Mouse (Mus musculus) stomach, embryonic 16.5 days (tissue): ENCODE measurements at regions not wholly inside any gene's neighbourhood (a gene's known extent, or its start where the extent isn't known, plus 50 kb on each side); places are given as distances from the start of the nearest gene placed in this dataset.

ENCODE experiments used
- ATAC-seq: fragments of 200-750 bp; cut with Nextera tagmentation; 2 replicates; pipeline ENCODE4 v1.8.0; 2017; ENCODE audit warnings: moderate number of reproducible peaks, moderate TSS enrichment; ENCODE audit not compliant: insufficient read depth, low FRiP score
- H3K27ac ChIP-seq: fragments of 300-500 bp; sonication (generic); 2 replicates; pipeline ENCODE4 v1.5.1; 2014; ENCODE audit warnings: low read length
- H3K27me3 ChIP-seq: fragments of 300-500 bp; sonication (generic); 2 replicates; pipeline ENCODE4 v1.6.1; 2014; ENCODE audit warnings: low read length, control low read depth, mixed read lengths; ENCODE audit not compliant: control insufficient read depth, insufficient read depth
- H3K36me3 ChIP-seq: fragments of 300-500 bp; sonication (generic); 2 replicates; pipeline ENCODE4 v1.6.1; 2014; ENCODE audit warnings: low read length; ENCODE audit not compliant: control insufficient read depth, insufficient read depth
- H3K4me1 ChIP-seq: fragments of 300-500 bp; sonication (generic); 2 replicates; pipeline ENCODE4 v1.6.1; 2014; ENCODE audit warnings: low read length, control low read depth, mixed read lengths; ENCODE audit not compliant: control insufficient read depth, insufficient read depth
- H3K4me2 ChIP-seq: fragments of 300-500 bp; sonication (generic); 2 replicates; pipeline ENCODE4 v1.6.1; 2014; ENCODE audit warnings: low read depth, low read length, mixed read lengths
- H3K4me3 ChIP-seq: fragments of 300-500 bp; sonication (generic); replicated peaks from 2 replicates; pipeline ENCODE4 v1.5.1; 2014; ENCODE audit warnings: mild to moderate bottlenecking, low read length
- H3K9ac ChIP-seq: fragments of 300-500 bp; sonication (generic); 2 replicates; pipeline ENCODE4 v1.6.1; 2014; ENCODE audit warnings: low read length
- H3K9me3 ChIP-seq: fragments of 300-500 bp; sonication (generic); replicated peaks from 2 replicates; pipeline ENCODE4 v1.6.1; 2016; ENCODE audit warnings: low read length, control low read depth; ENCODE audit not compliant: control insufficient read depth
- WGBS: fragments of 180-500 bp; shearing (Covaris S2); extraction: QIAGEN DNeasy Blood & Tissue Kit; methylation state at CpG from one replicate; pipeline ENCODE4 v1.1.7; 2014; 5-methylcytosine and 5-hydroxymethylcytosine counted together

DNA sequence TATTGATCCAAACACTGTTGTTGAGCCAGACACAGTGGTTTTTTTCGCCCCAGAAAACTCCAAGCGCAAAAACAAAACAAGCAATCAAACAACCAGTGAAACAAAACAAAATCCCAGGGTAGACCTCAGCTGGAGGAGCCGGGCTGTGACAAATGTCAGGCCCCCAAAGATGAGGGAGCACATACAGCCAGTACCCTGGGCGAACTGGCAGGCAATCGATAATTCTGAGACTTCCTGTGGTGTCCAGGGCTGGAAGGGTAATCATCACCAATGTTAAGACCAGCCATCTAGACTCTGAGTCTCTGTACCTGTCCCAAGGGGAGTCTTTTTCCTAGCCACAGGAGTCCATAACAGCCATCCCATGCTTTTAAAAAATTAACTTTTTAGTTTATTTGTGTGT, 80.6 kb downstream of the Mtx3 start:
- Histone ChIP-seq H3K9ac (no peak overlapping the region), H3K4me3 (no peak overlapping the region), H3K9me3 (no peaks in the 10 kb centered on the region), H3K36me3 (no peaks in the 10 kb centered on the region), H3K27ac (no peak overlapping the region), H3K27me3 (no peaks in the 10 kb centered on the region), H3K4me2 (no peak overlapping the region), H3K4me1 (no peaks in the 10 kb centered on the region)
- ATAC-seq, result no peak
- WGBS, result 80% methylated on average over 5 of the region's 5 CpGs

DNA sequence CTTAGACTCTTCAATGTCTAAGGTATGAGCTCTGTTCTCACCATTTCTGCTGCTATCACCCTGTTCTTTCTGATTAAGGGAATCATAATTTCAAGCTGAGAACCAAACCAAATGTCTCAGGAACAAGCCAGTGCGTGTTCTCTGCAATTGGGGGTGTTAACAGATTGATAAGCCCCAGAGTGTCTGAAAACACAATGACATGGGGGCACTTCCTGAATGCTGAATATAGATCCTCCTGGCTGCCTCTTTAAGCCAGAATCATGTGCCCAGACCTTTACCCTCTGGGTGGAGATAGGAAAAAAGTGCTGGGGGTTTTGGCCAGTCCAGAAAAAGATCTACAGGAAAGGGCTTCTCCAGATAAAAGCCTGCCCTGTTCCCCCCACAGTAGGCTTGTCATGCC, 84.0 kb downstream of the Mtx3 start:
- no peak for ATAC-seq
- no peaks in the 10 kb centered on the region for H3K4me1 ChIP-seq
- no peak overlapping the region for H3K4me3 ChIP-seq
- no peak overlapping the region for H3K9ac ChIP-seq
- no peaks in the 10 kb centered on the region for H3K9me3 ChIP-seq
- no peak overlapping the region for H3K4me2 ChIP-seq
- H3K27ac ChIP-seq, result no peak overlapping the region
- H3K36me3 ChIP-seq, result no peaks in the 10 kb centered on the region
- WGBS, result 56% methylated on average over 1 of the region's 1 CpGs
- no peaks in the 10 kb centered on the region for H3K27me3 ChIP-seq

DNA sequence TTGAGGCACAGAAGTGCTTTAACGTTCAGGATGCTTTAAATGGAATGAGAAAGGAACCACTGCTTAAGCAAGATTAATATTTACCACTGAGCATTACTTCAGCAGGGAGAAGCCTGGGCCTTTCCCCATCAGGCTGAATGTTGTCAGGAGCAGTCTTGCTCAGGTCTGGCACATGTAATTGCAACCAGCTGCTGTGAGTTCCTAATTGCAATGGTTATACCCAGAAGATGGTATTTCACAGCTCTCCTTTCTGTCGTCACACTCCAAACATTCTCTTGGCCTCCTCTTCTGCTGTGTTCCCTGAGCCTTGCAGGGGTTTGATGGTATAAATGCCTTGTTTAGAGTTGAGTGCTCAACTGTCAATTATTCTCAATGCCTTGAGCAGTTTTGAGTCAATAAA, 87.1 kb downstream of the Mtx3 start:
- no peaks in the 10 kb centered on the region for H3K36me3 ChIP-seq
- H3K27me3 ChIP-seq, result no peaks in the 10 kb centered on the region
- no peak overlapping the region for H3K4me3 ChIP-seq
- no peaks in the 10 kb centered on the region for H3K4me1 ChIP-seq
- H3K9me3 ChIP-seq, result no peaks in the 10 kb centered on the region
- 54% methylated on average over 2 of the region's 2 CpGs for WGBS
- no peak overlapping the region for H3K4me2 ChIP-seq
- H3K9ac ChIP-seq, result no peak overlapping the region
- no peak for ATAC-seq
- no peak overlapping the region for H3K27ac ChIP-seq

DNA sequence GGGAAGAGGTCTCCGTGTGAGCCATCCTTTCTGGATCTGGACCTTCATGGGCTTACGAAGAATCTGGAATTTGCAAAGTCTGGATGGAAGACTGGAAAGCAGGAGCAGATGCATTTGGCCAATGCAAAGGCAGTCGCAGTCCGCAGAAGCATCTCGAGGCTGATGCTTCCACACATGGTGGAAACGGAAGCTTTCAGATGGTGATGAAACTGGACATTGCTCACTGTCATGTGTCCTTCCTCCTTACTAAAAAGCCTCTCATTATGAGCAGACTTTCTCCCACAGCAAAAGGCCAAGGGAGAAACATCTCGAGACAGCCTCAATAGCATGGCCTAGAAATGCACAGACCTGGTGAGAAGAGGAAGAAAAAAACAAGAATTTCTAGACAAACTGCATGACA, 94.5 kb downstream of the Mtx3 start:
- H3K4me2 ChIP-seq, result no peak overlapping the region
- no peak overlapping the region for H3K27ac ChIP-seq
- no peaks in the 10 kb centered on the region for H3K9me3 ChIP-seq
- H3K4me3 ChIP-seq, result no peak overlapping the region
- H3K36me3 ChIP-seq, result no peaks in the 10 kb centered on the region
- no peaks in the 10 kb centered on the region for H3K4me1 ChIP-seq
- no peaks in the 10 kb centered on the region for H3K27me3 ChIP-seq
- H3K9ac ChIP-seq, result no peak overlapping the region
- 87% methylated on average over 7 of the region's 7 CpGs for WGBS
- no peak for ATAC-seq

GRCm38 (mm10) chr13:92940610-92941009, 96.0 kb downstream of the Mtx3 start:
- 74% methylated on average over 6 of the region's 6 CpGs for WGBS
- no peaks in the 10 kb centered on the region for H3K27me3 ChIP-seq
- H3K36me3 ChIP-seq, result no peaks in the 10 kb centered on the region
- H3K9me3 ChIP-seq, result no peaks in the 10 kb centered on the region
- H3K9ac ChIP-seq, result no peak overlapping the region
- no peak overlapping the region for H3K4me2 ChIP-seq
- no peaks in the 10 kb centered on the region for H3K4me1 ChIP-seq
- H3K4me3 ChIP-seq, result no peak overlapping the region
- ATAC-seq, result no peak
- no peak overlapping the region for H3K27ac ChIP-seq

DNA sequence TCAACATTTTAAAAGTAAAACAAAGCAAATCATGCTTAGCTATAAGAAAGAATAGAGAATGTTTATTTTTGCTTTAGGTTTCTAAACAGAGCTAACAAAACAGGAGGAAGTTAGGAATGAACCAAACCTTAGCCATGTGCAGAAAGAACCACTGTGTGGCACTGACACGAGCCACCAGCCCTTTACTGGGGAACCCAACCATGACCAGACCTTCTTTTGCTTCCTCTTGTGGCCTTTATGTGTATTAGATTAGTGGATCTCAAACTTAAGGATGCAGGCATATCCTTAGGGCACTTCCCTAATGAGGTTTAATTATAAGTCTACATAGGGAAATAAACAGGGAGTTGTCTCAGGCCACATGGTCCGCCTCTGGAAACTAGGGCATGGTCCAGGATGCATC, 104.0 kb downstream of the Mtx3 start:
- Histone ChIP-seq H3K9me3 (no peaks in the 10 kb centered on the region), H3K36me3 (no peaks in the 10 kb centered on the region), H3K9ac (no peak overlapping the region), H3K4me2 (no peak overlapping the region), H3K27ac (no peak overlapping the region), H3K27me3 (no peaks in the 10 kb centered on the region), H3K4me3 (no peak overlapping the region), H3K4me1 (no peaks in the 10 kb centered on the region)
- ATAC-seq, result no peak
- 79% methylated on average over 2 of the region's 2 CpGs for WGBS

DNA sequence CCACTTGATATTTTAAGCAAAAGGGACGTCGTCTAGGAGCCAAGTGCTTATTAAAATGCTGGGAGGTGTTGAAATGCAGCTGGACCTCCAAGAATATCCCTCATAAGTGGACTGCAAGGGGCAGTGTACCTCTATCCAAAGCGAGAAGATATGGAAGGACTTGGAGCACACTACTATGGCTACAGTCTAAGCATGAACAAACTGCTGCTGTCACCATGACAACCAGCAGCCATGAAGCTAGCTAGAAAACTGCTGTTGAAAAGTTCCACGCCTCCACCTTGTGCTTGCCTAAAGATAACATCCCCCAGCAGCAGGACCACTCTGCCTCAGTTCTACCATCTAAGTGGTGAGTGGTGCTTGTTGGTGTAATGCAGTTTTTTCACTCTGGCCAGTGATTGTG, 115.5 kb downstream of the Mtx3 start:
- Histone ChIP-seq H3K4me1 (no peaks in the 10 kb centered on the region), H3K4me3 (no peak overlapping the region), H3K36me3 (no peaks in the 10 kb centered on the region), H3K27ac (no peak overlapping the region), H3K27me3 (no peaks in the 10 kb centered on the region), H3K4me2 (no peak overlapping the region), H3K9me3 (no peaks in the 10 kb centered on the region), H3K9ac (no peak overlapping the region)
- no peak for ATAC-seq
- WGBS, result 52% methylated on average over 4 of the region's 4 CpGs

GRCm38 (mm10) chr13:92962625-92963024, 118.1 kb downstream of the Mtx3 start:
- no peak overlapping the region for H3K27ac ChIP-seq
- no peaks in the 10 kb centered on the region for H3K27me3 ChIP-seq
- no peak overlapping the region for H3K4me2 ChIP-seq
- ATAC-seq, result no peak
- no peak overlapping the region for H3K9ac ChIP-seq
- H3K4me3 ChIP-seq, result no peak overlapping the region
- H3K9me3 ChIP-seq, result no peaks in the 10 kb centered on the region
- no peaks in the 10 kb centered on the region for H3K36me3 ChIP-seq
- no peaks in the 10 kb centered on the region for H3K4me1 ChIP-seq
- 84% methylated on average over 5 of the region's 5 CpGs for WGBS

- no peak for ATAC-seq
- H3K4me1 ChIP-seq, result no peaks in the 10 kb centered on the region
Observed at GRCm38 (mm10) chr13:92963351-92963895, 118.9 kb downstream of the Mtx3 start.

GRCm38 (mm10) chr13:92964213-92964743, 119.7 kb downstream of the Mtx3 start:
- Histone ChIP-seq H3K36me3 (no peaks in the 10 kb centered on the region), H3K4me2 (no peak overlapping the region), H3K27ac (no peak overlapping the region), H3K4me3 (no peak overlapping the region), H3K9me3 (no peaks in the 10 kb centered on the region), H3K4me1 (no peaks in the 10 kb centered on the region), H3K27me3 (no peaks in the 10 kb centered on the region), H3K9ac (no peak overlapping the region)
- no peak for ATAC-seq
- WGBS, result 58% methylated on average over 5 of the region's 5 CpGs

More at GRCm38 (mm10) chr13:92963351-92963895, 118.9 kb downstream of the Mtx3 start:
- H3K36me3 ChIP-seq, result no peaks in the 10 kb centered on the region
- H3K9ac ChIP-seq, result no peak overlapping the region
- no peaks in the 10 kb centered on the region for H3K27me3 ChIP-seq
- H3K4me2 ChIP-seq, result no peak overlapping the region
- no peaks in the 10 kb centered on the region for H3K9me3 ChIP-seq
- H3K4me3 ChIP-seq, result no peak overlapping the region
- H3K27ac ChIP-seq, result no peak overlapping the region
- WGBS, result 90% methylated on average over 2 of the region's 2 CpGs
